Mouse (Mus musculus): ENCODE measurements around the gene Cyp4f13. TPM values are rescaled to one million over a fixed set of nuclear protein-coding genes. Genes with fewer than 3 reads are reported as not detected.

Cyp4f13 gene
- polyA plus RNA-seq, 1 experiment: 43.1 TPM

DNA sequence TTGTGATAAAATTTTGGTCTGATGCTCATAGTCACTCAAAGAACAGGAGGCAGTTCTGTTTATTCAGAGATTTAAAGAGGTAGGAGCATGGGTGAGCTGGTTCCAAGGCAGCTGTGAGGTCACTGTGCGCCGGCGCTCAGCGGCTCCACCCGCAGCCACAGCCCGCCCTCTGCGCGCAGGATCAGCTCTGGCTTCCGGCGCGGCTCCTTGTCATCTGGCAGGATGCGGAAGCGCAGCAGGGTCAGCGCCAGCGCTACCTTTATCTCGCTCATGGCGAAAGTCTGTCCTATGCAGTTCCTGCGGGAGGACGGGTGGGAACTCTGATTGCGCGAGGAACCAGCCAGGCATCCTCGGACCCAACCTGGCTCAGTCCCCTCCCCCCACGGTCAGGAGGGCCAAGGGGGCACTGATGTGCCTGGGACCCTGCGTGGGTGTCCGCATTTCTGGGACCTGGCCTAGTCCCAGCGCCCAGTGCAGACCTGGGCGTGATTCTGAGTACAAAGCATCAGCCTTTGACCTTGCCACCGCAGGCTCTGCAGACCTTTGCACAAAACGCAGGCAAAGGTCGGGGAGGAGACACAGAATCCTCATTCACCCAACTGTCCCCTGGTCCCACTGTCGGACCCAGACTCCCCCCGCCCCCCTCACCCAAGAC, 22.4 kb downstream of the Cyp4f13 start:
- H3K4me3 ChIP-seq (replicated peaks; ENCODE audit: control insufficient read depth, low read depth, low read length): peak overlapping the region; percentile 57
- H3K27ac ChIP-seq (ENCODE audit: control insufficient read depth, insufficient read depth, low read depth, low read length, poor library complexity): no peak overlapping the region
- TF ChIP-seq CTCF (IDR thresholded peaks at IDR 0.05; ENCODE audit: control insufficient read depth, insufficient read depth, low read length) (no peak), POLR2A (IDR thresholded peaks at IDR 0.05; ENCODE audit: borderline replicate concordance, control insufficient read depth, low read depth, low read length) (peak; percentile 63; the same call in 1 of the 2 replicates)
- no peaks in the 10 kb centered on the region for H3K4me1 ChIP-seq (ENCODE audit: control insufficient read depth, insufficient read depth, low read length)
- WGBS: 21% methylated on average over 32 of the region's 32 CpGs

DNA sequence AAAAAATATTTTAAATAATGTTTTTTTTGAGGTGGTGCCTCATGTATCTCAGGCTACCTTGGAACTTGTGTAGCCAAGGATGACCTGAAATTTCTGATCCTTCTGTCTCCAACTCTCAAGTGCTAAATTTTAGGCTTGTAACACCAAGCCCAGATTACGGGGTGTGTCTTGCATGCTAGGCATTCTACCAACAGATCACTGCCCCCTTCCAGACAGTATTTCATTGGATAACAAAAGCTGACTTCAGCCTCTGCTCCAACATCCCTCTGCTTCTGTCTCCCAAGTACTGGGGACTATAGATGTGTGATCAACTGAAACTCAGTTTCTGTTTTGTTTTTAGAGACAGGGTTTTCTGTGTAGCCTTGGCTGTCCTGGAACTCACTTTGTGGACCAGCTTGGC, 23.5 kb downstream of the Cyp4f13 start:
- WGBS: 89% methylated on average over 1 of the region's 1 CpGs
- Histone ChIP-seq H3K27ac (ENCODE audit: control insufficient read depth, insufficient read depth, low read depth, low read length, poor library complexity) (no peak overlapping the region), H3K4me3 (replicated peaks; ENCODE audit: control insufficient read depth, low read depth, low read length) (no peak overlapping the region), H3K4me1 (ENCODE audit: control insufficient read depth, insufficient read depth, low read length) (no peaks in the 10 kb centered on the region)
- TF ChIP-seq CTCF (IDR thresholded peaks at IDR 0.05; ENCODE audit: control insufficient read depth, insufficient read depth, low read length) (no peak), POLR2A (IDR thresholded peaks at IDR 0.05; ENCODE audit: borderline replicate concordance, control insufficient read depth, low read depth, low read length) (no peak)

DNA sequence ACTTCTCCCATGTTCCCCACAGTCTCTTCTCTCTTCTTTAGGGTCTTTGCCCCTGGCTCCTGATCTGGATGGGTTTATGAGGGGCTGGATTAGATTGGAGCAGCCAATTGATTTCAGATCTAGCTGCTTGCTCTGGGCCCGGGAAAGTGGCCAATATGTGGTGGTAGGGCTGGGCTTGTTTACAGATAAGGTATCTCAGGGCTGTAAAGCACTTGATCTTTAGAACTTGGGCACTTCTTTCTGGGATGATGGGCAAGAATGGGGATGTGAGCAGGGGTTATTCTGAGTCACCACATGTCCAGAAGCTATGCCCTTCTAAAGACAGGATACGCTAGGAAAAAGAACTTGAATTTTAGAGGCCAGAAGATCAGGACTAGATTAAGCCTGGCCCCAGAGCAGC, 28.1 kb downstream of the Cyp4f13 start:
- Histone ChIP-seq H3K27ac (ENCODE audit: control insufficient read depth, insufficient read depth, low read depth, low read length, poor library complexity) (no peak overlapping the region), H3K4me3 (replicated peaks; ENCODE audit: control insufficient read depth, low read depth, low read length) (no peak overlapping the region), H3K4me1 (ENCODE audit: control insufficient read depth, insufficient read depth, low read length) (no peaks in the 10 kb centered on the region)
- TF ChIP-seq POLR2A (IDR thresholded peaks at IDR 0.05; ENCODE audit: borderline replicate concordance, control insufficient read depth, low read depth, low read length) (no peak), CTCF (IDR thresholded peaks at IDR 0.05; ENCODE audit: control insufficient read depth, insufficient read depth, low read length) (no peak)
- 55% methylated on average over 2 of the region's 2 CpGs for WGBS

DNA sequence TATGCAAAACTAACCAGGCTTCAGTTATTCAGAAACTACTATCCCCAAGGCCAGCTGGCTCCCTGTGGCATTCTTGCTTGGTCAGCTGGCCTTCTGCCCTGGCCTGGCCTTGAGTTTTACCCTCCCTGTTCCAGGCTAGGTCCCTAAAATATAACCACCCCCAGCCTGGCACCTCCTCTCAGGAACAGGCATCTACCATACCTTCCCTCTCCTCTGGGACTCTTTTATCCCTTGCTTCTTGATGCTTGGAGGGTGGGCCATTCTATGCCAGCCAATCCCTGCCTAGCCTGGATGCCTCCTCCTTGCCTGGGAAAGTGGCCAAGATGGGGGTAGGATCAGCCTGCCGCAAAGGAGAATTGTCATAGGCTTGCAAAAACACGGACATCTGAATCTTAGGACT, 30.1 kb downstream of the Cyp4f13 start, which contains the start of gene Cyp4f14:
Cyp4f14 (minus strand) TSS at position 212 of the 400 bp plus-strand sequence.
- TF ChIP-seq CTCF (IDR thresholded peaks at IDR 0.05; ENCODE audit: control insufficient read depth, insufficient read depth, low read length): no peak
- WGBS: 79% methylated on average over 2 of the region's 2 CpGs
- no peak within 1 kb of the TSS for H3K4me3 ChIP-seq (replicated peaks; ENCODE audit: control insufficient read depth, low read depth, low read length)
- H3K27ac ChIP-seq (ENCODE audit: control insufficient read depth, insufficient read depth, low read depth, low read length, poor library complexity): no peak within 1 kb of the TSS
- H3K4me1 ChIP-seq (ENCODE audit: control insufficient read depth, insufficient read depth, low read length): no peaks in the 10 kb centered on the region

DNA sequence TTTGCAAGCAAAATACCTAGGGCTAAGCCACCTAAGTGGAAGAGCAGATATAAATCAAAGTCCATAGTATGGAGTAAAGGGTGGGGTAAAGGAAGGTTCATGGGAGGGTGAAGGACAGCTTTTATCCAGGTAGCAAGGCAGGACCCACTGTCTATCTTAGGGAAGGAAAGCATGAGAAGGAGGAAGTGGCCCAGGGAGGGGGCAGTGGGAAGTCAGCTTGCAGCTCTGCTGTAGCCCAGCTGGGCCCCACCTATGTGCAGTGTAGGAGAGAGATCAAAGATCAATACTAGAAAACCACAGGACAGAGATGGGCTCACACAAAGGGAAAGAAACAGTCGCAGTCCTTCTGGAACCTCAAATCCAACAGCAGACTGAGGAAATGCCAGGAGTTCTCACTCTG, 31.1 kb downstream of the Cyp4f13 start:
- TF ChIP-seq CTCF (IDR thresholded peaks at IDR 0.05; ENCODE audit: control insufficient read depth, insufficient read depth, low read length) (no peak), POLR2A (IDR thresholded peaks at IDR 0.05; ENCODE audit: borderline replicate concordance, control insufficient read depth, low read depth, low read length) (no peak)
- no peak overlapping the region for H3K27ac ChIP-seq (ENCODE audit: control insufficient read depth, insufficient read depth, low read depth, low read length, poor library complexity)
- 67% methylated on average over 1 of the region's 1 CpGs for WGBS
- no peak overlapping the region for H3K4me3 ChIP-seq (replicated peaks; ENCODE audit: control insufficient read depth, low read depth, low read length)
- no peaks in the 10 kb centered on the region for H3K4me1 ChIP-seq (ENCODE audit: control insufficient read depth, insufficient read depth, low read length)

DNA sequence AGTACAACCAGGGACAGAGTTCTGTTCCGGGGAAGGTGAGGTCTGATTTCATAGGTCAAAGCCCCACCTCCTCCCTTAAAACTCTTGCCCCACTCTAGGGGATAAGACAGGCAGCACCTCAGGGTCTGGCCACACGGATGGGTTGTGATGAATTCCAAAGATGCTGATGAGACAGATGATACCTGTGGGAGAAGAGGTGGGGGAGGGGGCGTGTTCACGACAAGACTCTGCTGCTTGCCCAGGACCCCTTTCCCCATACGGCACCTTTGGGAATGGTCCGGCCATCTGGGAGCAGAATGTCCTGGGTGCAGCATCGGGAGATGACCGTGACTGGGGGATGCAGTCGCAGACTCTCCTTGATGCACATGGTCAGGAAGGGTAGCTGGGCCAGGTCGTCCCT, 41.0 kb downstream of the Cyp4f13 start:
- 74% methylated on average over 10 of the region's 10 CpGs for WGBS
- H3K4me3 ChIP-seq (replicated peaks; ENCODE audit: control insufficient read depth, low read depth, low read length): no peak overlapping the region
- no peak for TF ChIP-seq POLR2A (IDR thresholded peaks at IDR 0.05; ENCODE audit: borderline replicate concordance, control insufficient read depth, low read depth, low read length)
- TF ChIP-seq CTCF (IDR thresholded peaks at IDR 0.05; ENCODE audit: control insufficient read depth, insufficient read depth, low read length): no peak
- no peaks in the 10 kb centered on the region for H3K4me1 ChIP-seq (ENCODE audit: control insufficient read depth, insufficient read depth, low read length)
- no peak overlapping the region for H3K27ac ChIP-seq (ENCODE audit: control insufficient read depth, insufficient read depth, low read depth, low read length, poor library complexity)

DNA sequence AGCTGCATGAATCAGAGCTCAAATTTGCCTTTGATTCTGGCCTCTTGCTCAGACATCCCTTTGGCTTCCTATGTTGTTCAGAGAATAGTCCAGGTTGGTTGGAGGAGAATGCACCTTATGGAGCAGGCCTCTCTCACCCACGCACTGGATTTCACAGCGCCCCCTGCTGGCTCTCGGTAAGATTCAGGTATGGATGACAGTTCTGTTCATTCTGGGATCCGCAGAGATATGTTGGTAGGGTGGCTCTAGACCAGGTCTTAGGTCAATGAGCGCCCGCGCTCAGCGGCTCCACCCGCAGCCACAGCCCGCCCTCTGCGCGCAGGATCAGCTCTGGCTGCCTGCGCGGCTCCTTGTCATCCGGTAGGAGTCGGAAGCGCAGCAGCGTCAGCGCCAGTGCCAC, 42.0 kb downstream of the Cyp4f13 start:
- no peaks in the 10 kb centered on the region for H3K4me1 ChIP-seq (ENCODE audit: control insufficient read depth, insufficient read depth, low read length)
- H3K27ac ChIP-seq (ENCODE audit: control insufficient read depth, insufficient read depth, low read depth, low read length, poor library complexity): no peak overlapping the region
- WGBS: 16% methylated on average over 19 of the region's 19 CpGs
- no peak overlapping the region for H3K4me3 ChIP-seq (replicated peaks; ENCODE audit: control insufficient read depth, low read depth, low read length)
- TF ChIP-seq POLR2A (IDR thresholded peaks at IDR 0.05; ENCODE audit: borderline replicate concordance, control insufficient read depth, low read depth, low read length) (no peak), CTCF (IDR thresholded peaks at IDR 0.05; ENCODE audit: control insufficient read depth, insufficient read depth, low read length) (peak; percentile 77)

DNA sequence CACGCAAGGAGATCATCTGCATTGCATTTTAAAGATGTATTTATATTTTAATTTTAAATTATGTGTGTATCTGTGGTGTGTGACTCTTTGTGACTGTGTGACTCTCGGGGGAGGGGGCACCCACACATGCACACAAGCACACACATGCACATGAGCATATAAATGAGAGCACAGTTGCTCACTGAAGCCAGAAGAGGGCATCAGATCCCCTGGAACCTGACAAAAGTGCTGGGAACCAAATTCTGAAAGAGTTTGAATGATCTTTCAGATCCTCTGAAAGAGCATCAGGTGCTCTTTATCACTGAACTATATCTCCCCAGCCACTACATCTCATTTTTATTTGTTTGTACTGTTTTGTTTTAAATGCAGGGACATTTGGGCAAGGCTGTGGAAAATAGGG, 42.8 kb downstream of the Cyp4f13 start:
- Histone ChIP-seq H3K27ac (ENCODE audit: control insufficient read depth, insufficient read depth, low read depth, low read length, poor library complexity) (no peak overlapping the region), H3K4me1 (ENCODE audit: control insufficient read depth, insufficient read depth, low read length) (no peaks in the 10 kb centered on the region), H3K4me3 (replicated peaks; ENCODE audit: control insufficient read depth, low read depth, low read length) (no peak overlapping the region)
- TF ChIP-seq CTCF (IDR thresholded peaks at IDR 0.05; ENCODE audit: control insufficient read depth, insufficient read depth, low read length): peak; percentile 24; the same call in 1 of the 2 replicates
- no peak for TF ChIP-seq POLR2A (IDR thresholded peaks at IDR 0.05; ENCODE audit: borderline replicate concordance, control insufficient read depth, low read depth, low read length)
- WGBS: 50% methylated on average over 2 of the region's 2 CpGs

All from bone marrow, adult 2 months (tissue).